Mouse (Mus musculus): ENCODE measurements around the gene Tmem56. TPM values are rescaled to one million over a fixed set of nuclear protein-coding genes. Genes with fewer than 3 reads are reported as not detected.

The Tmem56 gene
- polyA plus RNA-seq, 1 experiment from 2014 or later = 1.7 TPM

- 64% methylated on average over 3 of the region's 3 CpGs for WGBS
- Histone ChIP-seq H3K9me3 (replicated peaks; ENCODE audit: low read length) (no peaks in the 10 kb centered on the region), H3K27me3 (ENCODE audit: insufficient read depth, low read length) (no peaks in the 10 kb centered on the region), H3K9ac (ENCODE audit: low read depth, low read length) (no peak overlapping the region), H3K4me3 (replicated peaks; ENCODE audit: low read depth, low read length) (no peak overlapping the region), H3K4me2 (ENCODE audit: low read length) (no peak overlapping the region), H3K36me3 (ENCODE audit: insufficient read depth, low read length) (no peaks in the 10 kb centered on the region), H3K27ac (no peak overlapping the region), H3K4me1 (replicated peaks; ENCODE audit: insufficient read depth, low read length) (no peaks in the 10 kb centered on the region)
- no peak for ATAC-seq (replicated peaks; ENCODE audit: low FRiP score, low read depth)
- no peak for DNase-seq (ENCODE audit: low spot score)
- TF ChIP-seq CTCF (IDR thresholded peaks at IDR 0.05; ENCODE audit: low read depth) = no peak
Measured at GRCm38 (mm10) chr3:121186925-121187324, 96.0 kb downstream of the Tmem56 start.

- no peak overlapping the region for H3K9ac ChIP-seq (ENCODE audit: low read depth, low read length)
- H3K4me2 ChIP-seq (ENCODE audit: low read length) = no peak overlapping the region
- no peak overlapping the region for H3K4me3 ChIP-seq (replicated peaks; ENCODE audit: low read depth, low read length)
- no peak for DNase-seq (ENCODE audit: low spot score)
- H3K36me3 ChIP-seq (ENCODE audit: insufficient read depth, low read length) = no peaks in the 10 kb centered on the region
- H3K4me1 ChIP-seq (replicated peaks; ENCODE audit: insufficient read depth, low read length) = no peaks in the 10 kb centered on the region
- 89% methylated on average over 3 of the region's 3 CpGs for WGBS
- no peaks in the 10 kb centered on the region for H3K9me3 ChIP-seq (replicated peaks; ENCODE audit: low read length)
- H3K27me3 ChIP-seq (ENCODE audit: insufficient read depth, low read length) = no peaks in the 10 kb centered on the region
- TF ChIP-seq CTCF (IDR thresholded peaks at IDR 0.05; ENCODE audit: low read depth) = no peak
- H3K27ac ChIP-seq = no peak overlapping the region
- ATAC-seq (replicated peaks; ENCODE audit: low FRiP score, low read depth) = no peak
Measured at GRCm38 (mm10) chr3:121185197-121185596, 97.7 kb downstream of the Tmem56 start.

- no peak for TF ChIP-seq CTCF (IDR thresholded peaks at IDR 0.05; ENCODE audit: low read depth)
- Histone ChIP-seq H3K36me3 (ENCODE audit: insufficient read depth, low read length) (no peaks in the 10 kb centered on the region), H3K4me3 (replicated peaks; ENCODE audit: low read depth, low read length) (no peak overlapping the region), H3K9ac (ENCODE audit: low read depth, low read length) (no peak overlapping the region), H3K27me3 (ENCODE audit: insufficient read depth, low read length) (no peaks in the 10 kb centered on the region), H3K4me1 (replicated peaks; ENCODE audit: insufficient read depth, low read length) (0 out of 2 replicates have a peak, but pooled peaks cover under 1% of the 10 kb centered on the region), H3K27ac (no peak overlapping the region), H3K9me3 (replicated peaks; ENCODE audit: low read length) (no peaks in the 10 kb centered on the region), H3K4me2 (ENCODE audit: low read length) (no peak overlapping the region)
- DNase-seq (ENCODE audit: low spot score) = no peak
- WGBS = 100% methylated on average over 1 of the region's 1 CpGs
- ATAC-seq (replicated peaks; ENCODE audit: low FRiP score, low read depth) = no peak
Measured at GRCm38 (mm10) chr3:121176011-121176410, 106.9 kb downstream of the Tmem56 start.

- ATAC-seq (replicated peaks; ENCODE audit: low FRiP score, low read depth) (no peak), DNase-seq (ENCODE audit: low spot score) (no peak)
- Histone ChIP-seq H3K27ac (no peak overlapping the region), H3K4me2 (ENCODE audit: low read length) (no peak overlapping the region), H3K36me3 (ENCODE audit: insufficient read depth, low read length) (no peaks in the 10 kb centered on the region), H3K9me3 (replicated peaks; ENCODE audit: low read length) (no peaks in the 10 kb centered on the region), H3K4me3 (replicated peaks; ENCODE audit: low read depth, low read length) (no peak overlapping the region), H3K27me3 (ENCODE audit: insufficient read depth, low read length) (no peaks in the 10 kb centered on the region), H3K4me1 (replicated peaks; ENCODE audit: insufficient read depth, low read length) (0 out of 2 replicates have a peak, but pooled peaks cover 4% of the 10 kb centered on the region), H3K9ac (ENCODE audit: low read depth, low read length) (no peak overlapping the region)
- WGBS = 72% methylated on average over 9 of the region's 9 CpGs
- TF ChIP-seq CTCF (IDR thresholded peaks at IDR 0.05; ENCODE audit: low read depth) = no peak
Measured at GRCm38 (mm10) chr3:121174248-121174945, 108.5 kb downstream of the Tmem56 start.

GRCm38 (mm10) chr3:121172718-121173117, 110.2 kb downstream of the Tmem56 start:
- no peak overlapping the region for H3K9ac ChIP-seq (ENCODE audit: low read depth, low read length)
- 0 out of 2 replicates have a peak, but pooled peaks cover 4% of the 10 kb centered on the region for H3K4me1 ChIP-seq (replicated peaks; ENCODE audit: insufficient read depth, low read length)
- no peaks in the 10 kb centered on the region for H3K27me3 ChIP-seq (ENCODE audit: insufficient read depth, low read length)
- H3K36me3 ChIP-seq (ENCODE audit: insufficient read depth, low read length) = no peaks in the 10 kb centered on the region
- H3K27ac ChIP-seq = no peak overlapping the region
- TF ChIP-seq CTCF (IDR thresholded peaks at IDR 0.05; ENCODE audit: low read depth) = no peak
- no peak overlapping the region for H3K4me2 ChIP-seq (ENCODE audit: low read length)
- ATAC-seq (replicated peaks; ENCODE audit: low FRiP score, low read depth) (no peak), DNase-seq (ENCODE audit: low spot score) (no peak)
- H3K9me3 ChIP-seq (replicated peaks; ENCODE audit: low read length) = no peaks in the 10 kb centered on the region
- 87% methylated on average over 2 of the region's 2 CpGs for WGBS
- no peak overlapping the region for H3K4me3 ChIP-seq (replicated peaks; ENCODE audit: low read depth, low read length)

GRCm38 (mm10) chr3:121171872-121172265, 111.0 kb downstream of the Tmem56 start:
- Histone ChIP-seq H3K9ac (ENCODE audit: low read depth, low read length) (0 out of 2 replicates have a peak overlapping the region, but pooled peaks have one; percentile 65), H3K27ac (no peak overlapping the region), H3K36me3 (ENCODE audit: insufficient read depth, low read length) (no peaks in the 10 kb centered on the region), H3K9me3 (replicated peaks; ENCODE audit: low read length) (no peaks in the 10 kb centered on the region), H3K4me2 (ENCODE audit: low read length) (peak overlapping the region; percentile 93), H3K27me3 (ENCODE audit: insufficient read depth, low read length) (no peaks in the 10 kb centered on the region), H3K4me1 (replicated peaks; ENCODE audit: insufficient read depth, low read length) (0 out of 2 replicates have a peak, but pooled peaks cover 4% of the 10 kb centered on the region), H3K4me3 (replicated peaks; ENCODE audit: low read depth, low read length) (peak overlapping the region; percentile 75)
- no peak for TF ChIP-seq CTCF (IDR thresholded peaks at IDR 0.05; ENCODE audit: low read depth)
- no peak for ATAC-seq (replicated peaks; ENCODE audit: low FRiP score, low read depth)
- DNase-seq (ENCODE audit: low spot score) = no peak
- WGBS = 39% methylated on average over 6 of the region's 6 CpGs

All from kidney, postnatal 0 days (tissue).